Mouse (Mus musculus) lung, embryonic 14.5 days (tissue): ENCODE results near the gene 4931440F15Rik. TPM values are rescaled to one million over a fixed set of nuclear protein-coding genes. Genes with fewer than 3 reads are reported as not detected.
"Not testable (repeated sequence)": the region's sequence is repeated elsewhere in the genome, so short reads cannot be mapped to it uniquely, and the experiment has no call there.

Experiments used
- ATAC-seq: fragments of 200-750 bp; cut with Nextera tagmentation; 2 replicates; pipeline ENCODE4 v1.8.0; 2017; ENCODE audit warnings: mild to moderate bottlenecking, moderate TSS enrichment, moderate library complexity; ENCODE audit not compliant: insufficient read depth
- DNase-seq: peaks from one replicate; pipeline ENCODE4 v3.0.0-alpha.2; 2015
- H3K27ac ChIP-seq: fragments of 300-500 bp; sonication (generic); 2 replicates; pipeline ENCODE4 v1.5.1; 2014; ENCODE audit warnings: low read depth, mild to moderate bottlenecking, moderate library complexity
- H3K27me3 ChIP-seq: fragments of 300-500 bp; sonication (generic); 2 replicates; pipeline ENCODE4 v1.6.1; 2014; ENCODE audit warnings: low read length, control low read depth; ENCODE audit not compliant: insufficient read depth
- H3K36me3 ChIP-seq: fragments of 300-500 bp; sonication (generic); 2 replicates; pipeline ENCODE4 v1.6.1; 2014; ENCODE audit warnings: control low read depth; ENCODE audit not compliant: insufficient read depth
- H3K4me1 ChIP-seq: fragments of 300-500 bp; sonication (generic); 2 replicates; pipeline ENCODE4 v1.6.1; 2014; ENCODE audit warnings: antibody characterized with exemption, control low read depth; ENCODE audit not compliant: insufficient read depth
- H3K4me2 ChIP-seq: fragments of 300-500 bp; sonication (generic); 2 replicates; pipeline ENCODE4 v1.6.1; 2014; ENCODE audit warnings: mild to moderate bottlenecking
- H3K4me3 ChIP-seq: fragments of 300-500 bp; sonication (generic); 2 replicates; pipeline ENCODE4 v1.5.1; 2014; ENCODE audit warnings: low read depth, low read length
- H3K9ac ChIP-seq: fragments of 300-500 bp; sonication (generic); 2 replicates; pipeline ENCODE4 v1.6.1; 2014
- H3K9me3 ChIP-seq: fragments of 300-500 bp; sonication (generic); 2 replicates; pipeline ENCODE4 v1.6.1; 2016; ENCODE audit warnings: low read depth, low read length, control low read depth
- CTCF ChIP-seq: IDR thresholded peaks from 2 replicates; pipeline ENCODE4 v1.5.1; 2016; ENCODE audit warnings: antibody characterized with exemption, low read depth
- WGBS: fragments of 180-500 bp; shearing (Covaris S2); extraction: QIAGEN DNeasy Blood & Tissue Kit; methylation state at CpG from one replicate; pipeline ENCODE4 v1.1.7; 2014; 5-methylcytosine and 5-hydroxymethylcytosine counted together
- polyA plus RNA-seq: library from polyadenylated mRNA; unstranded; fragments of >200 nt; fragmentation: Nextera tagmentation; extraction: Ambion mirVana; gene quantifications from 2 replicates; pipeline ENCODE4 v1.2.1, GENCODE M21; 2014

The 4931440F15Rik gene
- polyA plus RNA-seq, 1 experiment from 2014 or later: 0.07 TPM

- Histone ChIP-seq H3K36me3 (no peaks in the 10 kb centered on the region), H3K4me2 (no peak overlapping the region), H3K9me3 (no peaks in the 10 kb centered on the region), H3K4me3 (no peak overlapping the region), H3K9ac (no peak overlapping the region), H3K4me1 (no peaks in the 10 kb centered on the region), H3K27ac (peak overlapping the region; percentile 43; the same call in 1 of the 2 replicates), H3K27me3 (no peaks in the 10 kb centered on the region)
- TF ChIP-seq CTCF: no peak
- 16% methylated on average over 3 of the region's 3 CpGs for WGBS
- peak; percentile 82 for DNase-seq
- peak; percentile 87 for ATAC-seq
Measured at GRCm38 (mm10) chr11:29839781-29840180, 14.3 kb upstream of the 4931440F15Rik start.

GRCm38 (mm10) chr11:29837066-29837465 lies 11.6 kb upstream of the 4931440F15Rik start:
- H3K4me3 ChIP-seq: no peak overlapping the region
- H3K27ac ChIP-seq: no peak overlapping the region
- DNase-seq (no peak), ATAC-seq (no peak)
- no peak overlapping the region for H3K9ac ChIP-seq
- no peaks in the 10 kb centered on the region for H3K4me1 ChIP-seq
- H3K4me2 ChIP-seq: no peak overlapping the region
- no peak for TF ChIP-seq CTCF
- no peaks in the 10 kb centered on the region for H3K27me3 ChIP-seq
- H3K9me3 ChIP-seq: no peaks in the 10 kb centered on the region
- no peaks in the 10 kb centered on the region for H3K36me3 ChIP-seq

GRCm38 (mm10) chr11:29827729-29828128 lies 2.3 kb upstream of the 4931440F15Rik start:
- Histone ChIP-seq H3K9ac (no peak overlapping the region), H3K4me3 (no peak overlapping the region), H3K27ac (no peak overlapping the region), H3K4me2 (no peak overlapping the region), H3K9me3 (no peaks in the 10 kb centered on the region), H3K36me3 (no peaks in the 10 kb centered on the region), H3K4me1 (no peaks in the 10 kb centered on the region), H3K27me3 (peaks cover 12% of the 10 kb centered on the region; the same call in 1 of the 2 replicates)
- DNase-seq (no peak), ATAC-seq (no peak)
- no peak for TF ChIP-seq CTCF
- 59% methylated on average over 2 of the region's 2 CpGs for WGBS

GRCm38 (mm10) chr11:29826001-29826400 lies 533 bp upstream of the 4931440F15Rik start:
- Histone ChIP-seq H3K9me3 (no peaks in the 10 kb centered on the region), H3K4me1 (no peaks in the 10 kb centered on the region), H3K27ac (no peak overlapping the region), H3K36me3 (no peaks in the 10 kb centered on the region), H3K4me3 (no peak overlapping the region), H3K4me2 (no peak overlapping the region), H3K27me3 (peaks cover 12% of the 10 kb centered on the region; the same call in 1 of the 2 replicates), H3K9ac (no peak overlapping the region)
- TF ChIP-seq CTCF: no peak
- peak; percentile 62; the same call in 1 of the 2 replicates for ATAC-seq
- WGBS: 56% methylated on average over 1 of the region's 1 CpGs
- DNase-seq: peak; percentile 18

GRCm38 (mm10) chr11:29824474-29825270 lies 796 bp downstream of the 4931440F15Rik start:
- H3K27ac ChIP-seq, H3K36me3 ChIP-seq, H3K4me1 ChIP-seq, H3K9me3 ChIP-seq, H3K9ac ChIP-seq: not testable (repeated sequence)
- peak; percentile 21 for DNase-seq
- ATAC-seq: peak; percentile 57
- Histone ChIP-seq H3K27me3 (peaks cover 12% of the 10 kb centered on the region; the same call in 1 of the 2 replicates), H3K4me3 (peak overlapping the region; percentile 25), H3K4me2 (peak overlapping the region; percentile 59)
- 7% methylated on average over 50 of the region's 62 CpGs for WGBS

GRCm38 (mm10) chr11:29823141-29823540 lies 2.3 kb downstream of the 4931440F15Rik start:
- Histone ChIP-seq H3K4me1 (no peaks in the 10 kb centered on the region), H3K4me2 (no peak overlapping the region), H3K4me3 (no peak overlapping the region), H3K9me3 (no peaks in the 10 kb centered on the region), H3K27me3 (peaks cover 12% of the 10 kb centered on the region; the same call in 1 of the 2 replicates), H3K27ac (no peak overlapping the region), H3K9ac (no peak overlapping the region), H3K36me3 (no peaks in the 10 kb centered on the region)
- 75% methylated on average over 2 of the region's 2 CpGs for whole genome bisulfite sequencing
- ATAC-seq (no peak), DNase-seq (no peak)
- no peak for TF ChIP-seq CTCF

GRCm38 (mm10) chr11:29815670-29816069 lies 9.8 kb downstream of the 4931440F15Rik start:
- no peaks in the 10 kb centered on the region for H3K9me3 ChIP-seq
- H3K4me1 ChIP-seq: no peaks in the 10 kb centered on the region
- no peak overlapping the region for H3K4me2 ChIP-seq
- H3K36me3 ChIP-seq: no peaks in the 10 kb centered on the region
- H3K27ac ChIP-seq: no peak overlapping the region; the same call in 1 of the 2 replicates
- H3K27me3 ChIP-seq: no peaks in the 10 kb centered on the region
- no peak overlapping the region for H3K4me3 ChIP-seq
- H3K9ac ChIP-seq: no peak overlapping the region
- no peak for ATAC-seq
- no peak for DNase-seq
- TF ChIP-seq CTCF: no peak
